Mouse (Mus musculus) MEL (cell line): ENCODE measurements around the gene Ntmt1.

Experiments
- EP300 ChIP-seq, 2 experiments: IDR thresholded peaks; 2 replicates each; pipeline ENCODE4 v1.6.1; 2011; ENCODE audit warnings: improper control_type of control experiment in 2 of 2, low read length in 2 of 2, low read depth in 1 of 2, mild to moderate bottlenecking in 1 of 2
- KAT2A ChIP-seq: conservative IDR thresholded peaks from 2 replicates; pipeline ENCODE4 v1.6.1; 2012; ENCODE audit warnings: low read depth, low read length, improper control_type of control experiment, inconsistent platforms
- USF2 ChIP-seq, 2 experiments: IDR thresholded peaks; 2 replicates each; pipeline ENCODE4 v1.6.1; 2011 to 2012; ENCODE audit warnings: improper control_type of control experiment in 2 of 2, low read length in 2 of 2, borderline replicate concordance in 1 of 2, inconsistent platforms in 1 of 2, low read depth in 1 of 2, mild to moderate bottlenecking in 1 of 2; ENCODE audit not compliant: insufficient read depth in 1 of 2

DNA sequence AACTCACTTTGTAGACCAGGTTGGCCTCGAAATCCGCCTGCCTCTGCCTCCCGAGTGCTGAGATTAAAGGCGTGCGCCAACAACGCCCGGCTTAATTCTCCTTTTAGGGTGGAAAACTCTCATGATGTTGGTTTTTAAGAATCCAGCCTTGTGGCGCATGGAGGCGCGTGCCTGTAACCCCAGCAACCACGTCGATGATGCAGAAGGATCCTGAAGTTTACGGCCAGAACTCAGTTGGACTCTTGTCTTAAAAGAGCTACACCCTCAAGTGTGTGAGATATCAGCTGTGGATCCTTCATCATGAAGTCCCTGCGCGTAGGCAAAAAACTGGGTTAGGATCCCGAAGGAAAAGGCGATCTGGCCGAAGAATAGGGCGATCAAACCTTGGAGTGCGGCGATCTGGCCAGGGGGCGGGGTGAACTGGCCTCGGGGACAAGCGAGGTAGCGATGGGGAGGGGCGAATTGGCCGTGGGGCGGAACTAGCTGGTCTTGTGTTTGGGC, 429 bp upstream of the Ntmt1 start:
- TF ChIP-seq KAT2A: no peak
- TF ChIP-seq USF2 (IDR thresholded peaks at IDR 0.05; ENCODE audit: borderline replicate concordance in 1 of 2, insufficient read depth in 1 of 2, low read depth in 1 of 2, low read length in 2 of 2): no peak
- no peak for TF ChIP-seq EP300 (IDR thresholded peaks at IDR 0.05; ENCODE audit: low read depth in 1 of 2, low read length in 2 of 2)
